Mouse (Mus musculus): Measurements from ENCODE around the gene Plpp1.
A peak's percentile ranks its signal among the peaks of the same experiment; 100 is the strongest.

The Plpp1 gene

DNA sequence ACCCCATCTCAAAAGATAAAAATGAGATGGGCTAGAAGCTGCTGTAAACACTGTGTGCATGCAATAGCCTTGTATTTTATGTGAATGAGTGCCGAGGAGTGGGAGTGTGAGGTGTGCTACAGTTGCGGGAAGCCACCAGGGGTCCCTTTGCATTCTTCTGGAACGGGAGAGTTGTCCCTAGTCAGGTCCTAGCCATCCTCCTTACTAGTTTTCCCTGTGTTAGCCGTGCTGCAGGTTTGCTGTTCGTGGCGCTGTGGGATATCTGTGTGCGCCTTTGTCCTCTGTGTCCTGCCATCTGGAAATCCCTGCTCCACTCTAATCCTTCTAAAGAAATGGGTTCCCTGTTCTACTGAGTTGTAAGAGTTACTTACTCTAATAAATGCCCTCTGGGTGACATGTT lies 57.3 kb downstream of the Plpp1 start:
- DNase-seq (ENCODE audit: extremely low spot score, low read depth, low spot score) = no peak

DNA sequence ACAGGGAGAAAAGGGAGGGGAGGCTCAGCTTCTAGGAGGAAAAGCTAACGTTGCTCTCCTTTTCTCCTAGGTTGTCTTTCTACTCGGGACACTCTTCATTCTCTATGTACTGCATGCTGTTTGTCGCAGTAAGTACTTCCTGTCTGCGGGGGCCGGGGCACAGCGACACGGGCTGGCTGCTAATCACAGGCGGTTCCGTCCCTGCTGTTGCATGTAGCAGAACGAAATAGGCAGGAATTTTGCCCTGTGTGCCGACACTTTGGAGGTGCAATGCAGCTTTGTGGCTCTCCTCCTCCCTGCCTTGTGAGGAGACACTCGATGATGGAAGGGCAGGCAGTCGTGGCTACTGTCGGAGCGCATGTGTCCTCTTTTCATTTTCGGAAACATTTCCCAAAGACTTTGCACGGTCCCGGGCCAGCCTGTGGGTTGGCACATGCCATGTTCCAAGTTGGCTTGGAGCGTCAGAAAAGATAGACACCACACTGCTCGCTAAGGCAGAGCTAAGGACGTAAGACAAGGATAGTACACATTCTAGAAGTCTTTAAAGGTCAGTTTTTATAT lies 59.1 kb downstream of the Plpp1 start:
- no peak for DNase-seq (ENCODE audit: extremely low spot score, low read depth, low spot score)

DNA sequence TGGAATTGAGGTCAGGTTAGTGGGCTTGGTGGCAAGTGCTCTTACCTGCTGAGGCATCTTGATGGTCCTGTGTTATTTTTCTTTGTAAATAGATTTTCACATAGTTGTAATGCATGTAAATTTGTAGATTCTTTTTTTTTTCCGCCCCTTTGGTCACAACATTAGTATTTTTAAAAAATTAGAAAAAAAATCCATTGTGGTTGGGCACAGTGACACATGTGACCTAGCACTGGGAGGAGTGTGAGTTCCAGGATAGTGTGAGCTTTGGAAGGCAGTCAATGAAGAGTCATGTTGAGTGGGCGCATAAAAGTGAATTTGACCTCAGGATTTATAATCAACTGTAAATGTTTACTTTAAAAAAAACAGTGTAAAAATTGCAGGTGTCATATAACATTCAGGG lies 59.8 kb downstream of the Plpp1 start:
- DNase-seq (ENCODE audit: extremely low spot score, low read depth, low spot score) = no peak

DNA sequence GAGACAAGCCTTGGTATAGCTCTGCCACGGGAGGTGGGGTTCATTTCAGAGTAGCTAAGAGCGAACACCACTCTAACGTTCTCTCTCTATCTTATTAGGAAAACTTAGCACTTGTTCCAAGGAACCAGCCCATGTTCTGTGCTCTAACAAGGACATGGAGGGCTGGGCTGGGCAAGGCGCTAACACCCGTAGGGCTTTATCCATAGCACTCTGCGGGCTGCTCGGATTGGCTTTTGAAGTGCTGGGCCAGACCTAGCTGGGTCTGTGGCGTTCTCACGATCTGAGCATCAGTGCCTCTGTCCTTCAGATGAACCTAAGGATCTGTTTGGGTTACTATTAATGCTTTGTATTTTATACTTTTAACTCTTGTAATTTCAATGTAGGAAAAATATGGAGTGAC lies 60.3 kb downstream of the Plpp1 start:
- no peak for DNase-seq (ENCODE audit: extremely low spot score, low read depth, low spot score)

DNA sequence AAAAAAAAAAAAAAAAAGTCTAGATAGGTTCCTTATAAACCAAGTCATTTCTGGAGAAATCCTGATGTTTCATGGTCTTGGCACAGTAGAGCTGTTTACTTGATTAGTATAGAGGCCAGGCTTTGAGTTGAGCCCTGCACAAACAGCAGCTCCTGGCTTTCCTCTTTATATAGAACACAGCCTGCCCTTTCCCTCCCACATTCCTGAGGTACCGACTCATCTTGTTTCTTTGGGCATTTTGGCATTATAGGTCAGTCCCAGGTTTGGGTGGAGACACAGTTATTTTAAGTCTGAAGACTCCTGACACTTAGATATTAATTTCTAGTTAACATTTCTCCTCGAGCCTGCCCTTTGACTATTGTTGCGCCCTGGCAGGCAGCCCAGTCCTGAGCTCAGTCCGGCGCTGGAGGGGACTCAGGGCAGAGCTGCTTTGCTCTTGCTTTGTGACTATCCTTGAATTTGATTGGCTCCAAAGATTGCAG lies 61.3 kb downstream of the Plpp1 start:
- no peak for DNase-seq (ENCODE audit: extremely low spot score, low read depth, low spot score)

DNA sequence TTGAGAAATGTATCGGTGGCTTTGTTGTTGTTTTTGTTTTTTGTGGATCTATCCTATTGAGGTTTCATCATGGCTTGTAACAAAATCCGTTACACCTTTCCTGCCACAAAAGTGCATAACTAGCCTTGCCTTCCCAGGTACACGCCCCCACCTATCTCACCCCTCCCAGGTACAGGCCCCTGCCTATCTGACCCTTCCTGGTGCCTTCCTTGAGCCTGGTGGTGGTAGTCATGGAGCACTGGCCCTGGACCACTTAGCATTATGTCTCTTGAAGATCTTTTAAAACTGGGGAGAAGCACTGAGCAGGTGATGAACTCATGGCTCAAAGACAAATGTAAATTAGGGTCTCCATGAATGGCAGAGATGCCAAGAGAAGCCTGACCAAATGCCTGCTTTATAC lies 61.8 kb downstream of the Plpp1 start:
- no peak for DNase-seq (ENCODE audit: extremely low spot score, low read depth, low spot score)

DNA sequence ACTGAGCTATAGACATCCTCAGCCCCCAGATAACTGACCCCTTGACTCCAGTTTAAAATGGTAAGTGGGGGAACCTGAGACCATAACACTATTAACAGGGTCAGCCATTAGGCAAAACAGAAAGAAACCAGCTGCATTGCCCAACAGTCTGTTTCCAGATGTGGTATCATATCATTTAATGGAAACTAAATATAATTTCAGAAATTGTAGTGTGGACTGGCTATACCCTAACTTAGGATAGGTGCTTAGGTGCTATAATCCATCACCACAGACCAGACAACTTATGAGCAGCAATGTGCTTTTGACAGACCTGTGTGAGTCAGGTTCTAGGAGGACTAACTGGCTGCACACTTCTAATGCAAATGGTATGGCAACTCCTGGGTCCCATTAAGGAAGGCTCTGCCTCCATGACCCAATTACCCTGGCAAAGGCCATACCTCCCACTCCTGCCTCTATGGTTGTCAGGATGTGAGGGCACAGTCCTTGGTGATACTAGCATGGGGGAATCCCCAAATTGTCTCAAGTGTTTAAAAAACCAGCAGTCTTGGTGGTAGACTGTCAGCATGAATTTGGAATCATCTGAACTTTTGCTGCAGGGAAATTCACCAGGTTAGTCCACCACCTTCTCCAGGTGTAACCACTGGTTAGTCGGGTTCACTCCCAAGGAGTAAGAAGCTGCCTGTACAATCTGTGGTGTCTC lies 62.5 kb downstream of the Plpp1 start:
- no peak for DNase-seq (ENCODE audit: extremely low spot score, low read depth, low spot score)

DNA sequence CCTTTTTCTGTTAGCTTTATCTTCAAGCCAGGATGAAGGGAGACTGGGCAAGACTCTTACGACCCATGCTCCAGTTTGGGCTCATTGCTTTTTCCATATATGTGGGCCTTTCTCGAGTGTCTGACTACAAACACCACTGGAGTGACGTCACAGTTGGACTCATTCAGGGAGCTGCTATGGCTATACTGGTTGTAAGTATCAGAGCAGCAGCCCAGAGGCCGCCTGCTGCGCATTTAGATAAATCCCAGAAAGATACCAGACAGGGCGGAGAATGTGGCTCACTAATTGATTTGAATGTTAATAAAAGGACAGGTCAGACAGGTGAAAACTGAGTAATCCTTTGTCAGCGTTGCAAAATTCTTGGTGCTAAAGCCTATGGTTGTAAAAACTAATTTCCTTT lies 66.2 kb downstream of the Plpp1 start:
- no peak for DNase-seq (ENCODE audit: extremely low spot score, low read depth, low spot score)

DNA sequence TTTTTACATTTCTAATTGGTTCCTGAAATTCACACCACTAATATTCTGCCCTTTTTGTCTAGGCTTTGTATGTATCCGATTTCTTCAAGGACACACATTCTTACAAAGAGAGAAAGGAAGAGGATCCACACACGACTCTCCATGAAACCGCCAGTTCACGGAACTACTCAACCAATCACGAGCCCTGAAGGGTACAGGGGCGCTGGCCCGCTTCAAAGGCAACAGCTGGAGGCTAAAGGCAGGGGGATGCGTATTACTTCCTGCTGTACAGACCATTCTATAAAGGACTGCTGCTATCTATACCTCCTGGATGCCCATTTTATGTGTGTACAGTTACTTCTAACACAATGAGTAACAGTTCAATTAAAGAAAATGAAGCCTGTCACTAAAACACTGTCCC lies 66.8 kb downstream of the Plpp1 start:
- no peak for DNase-seq (ENCODE audit: extremely low spot score, low read depth, low spot score)

DNA sequence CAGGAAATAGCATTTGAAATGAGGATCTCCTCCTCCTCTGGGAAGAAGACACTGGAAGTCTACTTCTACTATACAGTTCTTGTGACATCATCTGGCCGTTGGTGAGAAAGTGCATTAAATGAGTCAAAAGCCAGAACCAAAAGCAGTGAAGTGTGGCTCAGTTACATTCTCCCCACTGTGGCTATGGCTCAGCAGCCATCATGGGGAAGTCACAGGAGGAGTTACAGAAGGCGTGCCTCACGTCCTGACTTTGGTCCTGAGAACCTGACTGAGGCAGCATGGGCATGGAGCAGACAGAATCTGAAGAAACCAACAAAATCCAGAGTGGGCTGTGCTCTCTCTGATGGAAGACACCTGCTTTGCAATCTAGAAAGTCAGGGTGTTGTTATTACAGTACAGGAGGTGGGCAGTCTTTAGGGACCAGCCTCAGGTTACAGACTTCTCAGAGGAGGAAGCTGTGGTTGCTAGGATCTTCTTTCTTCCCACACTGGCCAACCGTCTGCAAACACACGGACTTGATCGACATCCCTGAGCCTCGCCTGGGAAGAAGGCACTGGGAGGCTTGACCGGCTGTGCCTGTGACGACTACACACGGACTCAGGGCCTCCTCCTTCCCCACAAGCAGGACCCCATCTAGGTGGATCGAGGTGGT lies 69.6 kb downstream of the Plpp1 start:
- no peak for DNase-seq (ENCODE audit: extremely low spot score, low read depth, low spot score)

DNA sequence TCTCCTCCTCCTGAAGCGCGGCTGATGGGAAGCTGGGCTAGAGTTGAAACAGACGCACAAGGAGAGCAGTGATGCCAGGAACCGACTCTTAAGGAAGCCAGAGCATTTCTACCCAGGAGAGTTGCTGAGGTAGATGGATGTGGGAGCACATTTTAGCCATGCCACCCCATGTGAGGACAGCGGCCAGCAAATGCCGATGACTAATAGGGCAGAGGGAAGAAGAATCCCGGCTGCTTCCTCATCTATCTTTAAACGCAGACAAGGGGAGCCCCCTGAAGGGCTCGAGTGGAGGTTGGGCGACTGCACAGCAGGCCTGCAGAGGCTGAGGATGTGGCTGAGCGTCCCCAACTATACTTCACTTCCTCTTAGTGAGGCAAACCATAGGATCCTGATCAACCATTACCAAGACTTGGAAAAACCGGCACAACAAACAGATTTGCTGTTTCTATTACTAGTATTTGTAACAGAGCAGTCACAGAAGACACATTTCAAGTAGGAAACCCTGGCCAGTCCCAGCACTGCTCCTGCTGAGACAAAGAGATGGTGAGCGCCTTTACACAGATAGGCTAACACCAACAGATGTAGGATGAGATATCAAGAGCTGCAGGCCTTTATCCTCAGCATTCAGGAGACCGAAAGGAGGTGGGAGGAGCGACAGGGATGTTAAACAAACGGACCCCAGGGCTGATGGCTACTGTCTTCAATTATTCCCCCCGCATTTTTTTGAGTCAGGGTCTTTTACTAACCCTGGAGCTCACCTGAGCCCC lies 71.1 kb downstream of the Plpp1 start:
- no peak for DNase-seq (ENCODE audit: extremely low spot score, low read depth, low spot score)

DNA sequence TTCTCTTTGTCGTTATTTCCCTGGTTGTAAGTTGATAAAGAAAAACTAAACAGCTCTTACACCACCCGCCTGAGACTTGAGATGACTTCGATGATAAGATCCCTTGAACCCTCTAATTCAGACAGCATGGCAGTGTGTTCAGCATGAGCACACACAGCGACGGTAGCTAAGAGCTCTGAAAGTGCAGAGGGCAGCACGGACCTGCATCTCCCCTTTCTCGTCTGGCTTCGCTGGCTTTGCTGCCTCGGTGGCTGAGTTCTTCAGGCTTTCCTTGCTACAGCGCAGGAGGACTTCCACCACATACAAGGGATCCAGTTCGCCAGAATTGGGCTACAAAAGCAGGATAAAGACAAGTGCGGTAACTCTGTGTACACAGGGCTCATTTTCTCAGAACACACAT lies 86.6 kb downstream of the Plpp1 start:
- DNase-seq (ENCODE audit: extremely low spot score, low read depth, low spot score) = no peak

DNA sequence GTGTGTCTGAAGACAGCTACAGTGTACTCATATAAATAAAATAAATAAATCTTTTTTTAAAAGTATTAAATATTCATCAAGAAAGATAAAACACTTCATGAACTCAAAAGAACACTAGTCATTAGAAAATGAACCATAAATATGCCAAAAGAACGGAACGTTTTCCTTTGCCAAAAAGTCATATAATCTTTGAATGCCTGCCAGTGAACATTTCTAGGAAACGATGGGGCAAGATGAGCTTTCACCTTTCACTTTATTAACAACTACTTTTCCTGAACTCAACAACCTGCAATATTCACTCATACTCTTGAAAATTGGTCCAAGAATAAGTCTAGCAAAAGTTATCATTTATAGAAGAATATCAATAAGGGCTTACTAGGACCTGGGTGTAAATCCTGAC lies 101.6 kb downstream of the Plpp1 start:
- no peak for DNase-seq (ENCODE audit: extremely low spot score, low read depth, low spot score)

DNA sequence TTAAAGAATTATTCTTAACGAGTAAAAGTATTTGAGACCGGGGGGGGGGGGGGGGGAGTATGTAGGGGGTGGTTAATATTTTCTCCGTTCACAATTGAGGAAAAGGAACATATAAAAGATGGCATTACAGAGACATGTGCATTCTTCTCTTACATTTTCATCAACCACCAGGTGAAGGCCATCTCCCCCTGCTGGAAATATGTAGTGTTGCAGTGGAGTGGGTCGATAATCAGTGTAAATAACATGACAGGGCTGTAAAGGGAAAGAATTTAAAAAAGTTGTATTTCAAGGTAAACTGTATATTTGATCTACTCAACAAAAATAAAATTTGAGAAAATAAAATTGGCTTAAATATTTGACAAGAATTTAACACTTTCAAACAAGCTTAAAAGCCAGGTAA lies 109.1 kb downstream of the Plpp1 start:
- DNase-seq (ENCODE audit: extremely low spot score, low read depth, low spot score) = peak; percentile 24

DNA sequence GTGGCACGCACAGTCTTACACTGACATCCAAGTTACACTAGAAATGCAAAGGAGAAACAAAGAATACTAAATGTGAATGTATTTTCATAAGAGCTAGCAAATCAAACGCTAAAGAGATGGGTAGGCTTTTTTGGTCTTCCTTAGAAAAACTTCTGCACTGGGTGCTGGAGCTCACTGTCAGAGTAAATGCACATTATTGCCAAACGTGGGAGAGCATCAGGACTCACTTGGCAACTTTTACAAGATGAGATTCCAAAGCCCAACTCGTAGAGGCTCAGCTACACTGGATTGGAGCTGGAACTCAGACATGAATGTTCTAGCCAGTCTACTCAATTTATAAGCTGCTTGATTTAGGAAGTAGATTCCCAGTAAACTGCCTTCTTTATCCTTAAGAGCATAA lies 109.8 kb downstream of the Plpp1 start:
- no peak for DNase-seq (ENCODE audit: extremely low spot score, low read depth, low spot score)
